ENCODE assay signal across 13 mouse cellular contexts in genomic region chr9:27792226-27792625, GRCm38 (mm10). TPM values are rescaled to one million over a fixed set of nuclear protein-coding genes. Genes with fewer than 3 reads are reported as not detected.
A peak's percentile ranks its signal among the peaks of the same experiment; 100 is the strongest.
DNase-seq lines count a peak whose midpoint lies in the region; ATAC-seq and TF ChIP-seq lines count a peak whose summit lies in the region.
"Had no signal": no experiment of that assay in that cellular context is flagged by ENCODE, and none has a peak within 500 bp of the region (broad histone marks: within the 10 kb centered on the region; RNA-seq: fewer than 3 reads in every experiment).

No protein-coding gene starts in this region.

- peaks cover 66% of the 10 kb centered on the region for H3K27me3 ChIP-seq in embryonic facial prominence, embryonic 10.5 days (replicated peaks; ENCODE audit: low read depth, poor library complexity, severe bottlenecking)
- peaks cover 44% of the 10 kb centered on the region for H3K27me3 ChIP-seq in hindbrain, embryonic 13.5 days
- peaks cover 22% of the 10 kb centered on the region for H3K27me3 ChIP-seq in neural tube, embryonic 12.5 days (replicated peaks)

- H3K36me3 ChIP-seq in embryonic facial prominence, embryonic 10.5 days (replicated peaks) = no peaks in the 10 kb centered on the region
- no peaks in the 10 kb centered on the region for H3K36me3 ChIP-seq in hindbrain, embryonic 13.5 days
- H3K36me3 ChIP-seq in neural tube, embryonic 12.5 days = no peaks in the 10 kb centered on the region
- H3K36me3 ChIP-seq: embryonic facial prominence, embryonic 15.5 days had no signal

- no peaks in the 10 kb centered on the region for H3K9me3 ChIP-seq in embryonic facial prominence, embryonic 10.5 days
- no peaks in the 10 kb centered on the region for H3K9me3 ChIP-seq in hindbrain, embryonic 13.5 days
- no peaks in the 10 kb centered on the region for H3K9me3 ChIP-seq in neural tube, embryonic 12.5 days
- H3K9me3 ChIP-seq: embryonic facial prominence, embryonic 15.5 days had no signal

- WGBS in embryonic facial prominence, embryonic 10.5 days = 17% methylated on average over 2 of the region's 2 CpGs
- WGBS in hindbrain, embryonic 13.5 days = 42% methylated on average over 2 of the region's 2 CpGs
- 46% methylated on average over 2 of the region's 2 CpGs for WGBS in neural tube, embryonic 12.5 days

- no peak for TF ChIP-seq CTCF in left cerebral cortex, adult 2 months (IDR thresholded peaks at IDR 0.05)

- no peak for ATAC-seq in hindbrain, embryonic 13.5 days (ENCODE audit: low FRiP score)
- no peak for ATAC-seq in neural tube, embryonic 12.5 days (ENCODE audit: low FRiP score, low read depth)
- no peak for ATAC-seq in cerebellum, adult (ENCODE audit: insufficient number of reproducible peaks, low FRiP score, low TSS enrichment)

- H3K4me2 ChIP-seq in hindbrain, embryonic 13.5 days = peak overlapping the region; percentile 67
- H3K4me2 ChIP-seq in neural tube, embryonic 12.5 days (replicated peaks) = 0 out of 2 replicates have a peak overlapping the region, but pooled peaks have one; percentile 6

- peak in 1 of 2 experiments; percentile 29 for DNase-seq in left cerebral cortex, adult 2 months (ENCODE audit: extremely low spot score in 1 of 2, low spot score in 2 of 2)
- no peak for DNase-seq in left cerebral cortex, postnatal 14 days (ENCODE audit: low spot score in 2 of 2)
- peak; percentile 16 for DNase-seq in embryonic facial prominence, embryonic 10.5 days (ENCODE audit: low spot score)
- no peak for DNase-seq in kidney, adult 9 months
- DNase-seq: heart, postnatal 36 days; kidney, adult 8-10 months; lung, adult 2 months; thymus, postnatal 36 days had no signal

- peaks cover 11% of the 10 kb centered on the region for H3K4me1 ChIP-seq in embryonic facial prominence, embryonic 10.5 days
- H3K4me1 ChIP-seq in hindbrain, embryonic 13.5 days (replicated peaks) = peaks cover 19% of the 10 kb centered on the region
- H3K4me1 ChIP-seq in neural tube, embryonic 12.5 days = 0 out of 2 replicates have a peak, but pooled peaks cover 7% of the 10 kb centered on the region

- H3K4me3 ChIP-seq in left cerebral cortex, adult 2 months = peak overlapping the region; percentile 74
- H3K4me3 ChIP-seq in embryonic facial prominence, embryonic 10.5 days = no peak overlapping the region
- H3K4me3 ChIP-seq in hindbrain, embryonic 13.5 days = peak overlapping the region; percentile 49
- no peak overlapping the region for H3K4me3 ChIP-seq in neural tube, embryonic 12.5 days

- H3K9ac ChIP-seq in hindbrain, embryonic 13.5 days = 0 out of 2 replicates have a peak overlapping the region, but pooled peaks have one; percentile 75
- H3K9ac ChIP-seq in neural tube, embryonic 12.5 days = no peak overlapping the region
- H3K9ac ChIP-seq: embryonic facial prominence, embryonic 15.5 days had no signal

- H3K27ac ChIP-seq in left cerebral cortex, adult 2 months = peak overlapping the region; percentile 96
- no peak overlapping the region for H3K27ac ChIP-seq in embryonic facial prominence, embryonic 10.5 days (replicated peaks)
- no peak overlapping the region for H3K27ac ChIP-seq in hindbrain, embryonic 13.5 days
- no peak overlapping the region for H3K27ac ChIP-seq in neural tube, embryonic 12.5 days
- H3K27ac ChIP-seq: embryonic facial prominence, embryonic 15.5 days had no signal

- intact Hi-C loops in left cerebral cortex, adult 2 months (cut with DNase I) = loop anchor here (5.0 to 10.0 kb wide), 2 partner anchors 357 to 455 kb away; no protein-coding TSS in a partner anchor
- intact Hi-C loops in left cerebral cortex, postnatal 14 days (cut with DNase I) = loop anchor here (5.0 kb wide), 1 partner anchor 455 kb away; no protein-coding TSS in a partner anchor

RNA-seq across cellular contexts. Expression of gene Opcml, which starts 1.7 kb away (rescaled TPM):
- total RNA-seq in left cerebral cortex, adult 2 months (2021) = 100 to 1,000 TPM; 250 to 251 TPM
- total RNA-seq in left cerebral cortex, postnatal 14 days (2021) = 100 to 1,000 TPM; 365 to 394 TPM
- polyA plus RNA-seq in embryonic facial prominence, embryonic 10.5 days (2016; fragmentation: Nextera tagmentation; extraction: Ambion mirVana) = 0.52 and 1.0 TPM in 2 replicates
- 25.1 and 25.8 TPM in 2 replicates for polyA plus RNA-seq in hindbrain, embryonic 13.5 days (2015; fragmentation: Nextera tagmentation; extraction: Ambion mirVana)
- polyA plus RNA-seq in neural tube, embryonic 12.5 days (2016; fragmentation: Nextera tagmentation; extraction: Ambion mirVana) = 7.4 and 10.1 TPM in 2 replicates
- total RNA-seq: megakaryocyte progenitor cell, adult 5-6 weeks had no signal

Comparison
In these comparisons a context has a peak if more than half of its experiments do, and no peak if none do; other contexts are left out.
1. H3K4me3 ChIP-seq: peak in left cerebral cortex, adult 2 months (single experiment) and hindbrain, embryonic 13.5 days (single experiment); none in embryonic facial prominence, embryonic 10.5 days (single experiment) and neural tube, embryonic 12.5 days (single experiment).